Mouse (Mus musculus): ENCODE data around the gene Ube3b. TPM values are rescaled to one million over a fixed set of nuclear protein-coding genes. Genes with fewer than 3 reads are reported as not detected.
A peak's percentile ranks its signal among the peaks of the same experiment; 100 is the strongest.

Ube3b gene
- total and polyA plus RNA-seq, 2 experiments from 2014 or later: 30.5 to 57.7 TPM

DNA sequence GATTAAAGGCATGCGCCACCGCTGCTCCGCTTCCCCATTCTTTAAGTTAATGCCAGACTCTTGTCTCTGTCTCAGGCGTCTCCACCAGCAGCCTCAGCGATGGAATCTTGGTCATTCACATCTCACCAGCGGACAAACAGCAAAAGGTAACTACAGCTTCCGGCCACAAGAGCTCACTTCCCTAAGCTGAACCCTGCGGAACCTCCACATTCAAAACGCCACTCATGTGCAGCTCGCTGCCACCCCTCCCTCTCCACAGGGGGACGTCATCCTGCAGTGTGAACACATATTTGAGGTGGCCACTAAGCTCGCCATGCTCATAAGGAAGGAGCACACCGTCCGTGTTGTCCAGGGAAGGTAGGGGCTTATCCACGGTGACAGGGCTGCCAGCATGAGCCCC lies 19.4 kb upstream of the Ube3b start:
- Histone ChIP-seq H3K9me3 (replicated peaks; ENCODE audit: control insufficient read depth, low read length) (no peaks in the 10 kb centered on the region), H3K9ac (replicated peaks; ENCODE audit: low read depth, low read length) (no peak overlapping the region), H3K27me3 (ENCODE audit: control insufficient read depth, insufficient read depth, low read length) (no peaks in the 10 kb centered on the region), H3K36me3 (replicated peaks; ENCODE audit: control insufficient read depth, insufficient read depth, low read length) (peaks cover 56% of the 10 kb centered on the region), H3K4me1 (ENCODE audit: control insufficient read depth, insufficient read depth) (peaks cover 9% of the 10 kb centered on the region; the same call in 1 of the 2 replicates), H3K27ac (ENCODE audit: low read depth) (no peak overlapping the region), H3K4me3 (ENCODE audit: low read depth, low read length) (no peak overlapping the region), H3K4me2 (ENCODE audit: low read depth, low read length) (no peak overlapping the region)
- TF ChIP-seq CTCF (IDR thresholded peaks at IDR 0.05; ENCODE audit: low read depth): no peak
- no peak for TF ChIP-seq EP300 (IDR thresholded peaks at IDR 0.05; ENCODE audit: low read depth)
- DNase-seq (ENCODE audit: low spot score) (no peak), ATAC-seq (ENCODE audit: insufficient read depth, low read depth) (no peak)
- WGBS: 78% methylated on average over 15 of the region's 15 CpGs

DNA sequence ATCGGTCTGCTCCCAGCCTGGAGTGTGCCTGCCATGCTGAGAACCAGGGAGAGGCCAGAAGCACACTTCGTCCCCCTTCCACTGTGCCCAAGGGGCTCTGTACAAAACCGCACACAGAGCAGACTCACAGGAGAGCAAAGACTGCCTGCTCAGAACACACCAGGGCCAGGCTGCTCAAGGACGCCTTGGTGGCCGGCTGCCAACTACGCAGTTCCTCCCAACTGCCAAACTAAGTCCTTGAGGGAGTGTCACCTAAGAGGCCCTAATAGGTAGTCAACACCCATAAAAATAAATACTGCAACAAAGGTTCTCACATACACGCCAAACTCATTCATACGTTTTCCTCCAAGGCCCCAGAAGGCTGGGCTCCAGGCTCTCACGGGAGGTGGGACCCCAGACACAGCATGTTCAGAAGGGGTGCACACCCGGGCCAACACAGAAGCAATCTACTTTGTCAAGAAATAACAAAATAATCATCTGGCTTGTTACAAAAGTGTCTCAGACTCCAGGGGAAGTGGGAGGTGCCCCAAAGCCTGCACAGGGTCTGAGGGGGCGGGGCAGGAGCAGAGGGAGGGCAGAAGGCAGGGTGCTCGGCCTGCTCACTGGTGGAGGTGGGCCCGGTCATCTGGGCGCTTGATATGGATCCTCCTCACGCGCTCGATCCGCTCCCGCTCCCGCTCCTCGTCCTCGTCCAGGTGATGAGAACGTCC lies 15.2 kb upstream of the Ube3b start:
- peaks cover 90% of the 10 kb centered on the region for H3K36me3 ChIP-seq (replicated peaks; ENCODE audit: control insufficient read depth, insufficient read depth, low read length)
- no peak for DNase-seq (ENCODE audit: low spot score)
- no peaks in the 10 kb centered on the region for H3K27me3 ChIP-seq (ENCODE audit: control insufficient read depth, insufficient read depth, low read length)
- ATAC-seq (ENCODE audit: insufficient read depth, low read depth): no peak
- TF ChIP-seq CTCF (IDR thresholded peaks at IDR 0.05; ENCODE audit: low read depth) (no peak), EP300 (IDR thresholded peaks at IDR 0.05; ENCODE audit: low read depth) (no peak)
- H3K27ac ChIP-seq (ENCODE audit: low read depth): no peak overlapping the region
- H3K9ac ChIP-seq (replicated peaks; ENCODE audit: low read depth, low read length): no peak overlapping the region
- H3K9me3 ChIP-seq (replicated peaks; ENCODE audit: control insufficient read depth, low read length): no peaks in the 10 kb centered on the region
- no peak overlapping the region for H3K4me2 ChIP-seq (ENCODE audit: low read depth, low read length)
- 0 out of 2 replicates have a peak, but pooled peaks cover 4% of the 10 kb centered on the region for H3K4me1 ChIP-seq (ENCODE audit: control insufficient read depth, insufficient read depth)
- WGBS: 66% methylated on average over 23 of the region's 23 CpGs
- H3K4me3 ChIP-seq (ENCODE audit: low read depth, low read length): no peak overlapping the region

DNA sequence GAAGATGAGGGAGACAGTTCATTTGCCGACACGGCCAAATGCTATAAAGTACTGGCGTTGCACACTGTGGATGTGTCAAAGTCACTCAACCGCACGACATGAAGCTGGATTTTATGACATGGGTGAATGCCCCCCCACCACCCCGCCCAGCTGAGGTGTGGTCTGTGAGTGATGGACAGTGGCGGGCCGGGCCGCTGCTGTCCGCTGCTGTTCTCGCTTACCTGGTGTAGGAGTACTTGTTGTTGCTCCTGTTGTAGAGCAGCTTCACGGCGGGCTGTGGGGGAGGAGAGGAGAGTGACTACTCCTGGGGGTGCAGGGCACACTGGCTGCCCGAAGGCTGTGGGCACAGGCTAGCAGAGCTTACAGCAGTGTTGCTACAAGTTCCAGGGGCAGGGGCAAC lies 12.3 kb upstream of the Ube3b start:
- Histone ChIP-seq H3K4me1 (ENCODE audit: control insufficient read depth, insufficient read depth) (peaks cover 28% of the 10 kb centered on the region), H3K36me3 (replicated peaks; ENCODE audit: control insufficient read depth, insufficient read depth, low read length) (peaks cover 95% of the 10 kb centered on the region), H3K27me3 (ENCODE audit: control insufficient read depth, insufficient read depth, low read length) (no peaks in the 10 kb centered on the region), H3K9me3 (replicated peaks; ENCODE audit: control insufficient read depth, low read length) (no peaks in the 10 kb centered on the region), H3K4me3 (ENCODE audit: low read depth, low read length) (no peak overlapping the region), H3K9ac (replicated peaks; ENCODE audit: low read depth, low read length) (no peak overlapping the region), H3K4me2 (ENCODE audit: low read depth, low read length) (no peak overlapping the region), H3K27ac (ENCODE audit: low read depth) (no peak overlapping the region)
- no peak for ATAC-seq (ENCODE audit: insufficient read depth, low read depth)
- no peak for TF ChIP-seq EP300 (IDR thresholded peaks at IDR 0.05; ENCODE audit: low read depth)
- WGBS: 93% methylated on average over 14 of the region's 14 CpGs
- no peak for DNase-seq (ENCODE audit: low spot score)

DNA sequence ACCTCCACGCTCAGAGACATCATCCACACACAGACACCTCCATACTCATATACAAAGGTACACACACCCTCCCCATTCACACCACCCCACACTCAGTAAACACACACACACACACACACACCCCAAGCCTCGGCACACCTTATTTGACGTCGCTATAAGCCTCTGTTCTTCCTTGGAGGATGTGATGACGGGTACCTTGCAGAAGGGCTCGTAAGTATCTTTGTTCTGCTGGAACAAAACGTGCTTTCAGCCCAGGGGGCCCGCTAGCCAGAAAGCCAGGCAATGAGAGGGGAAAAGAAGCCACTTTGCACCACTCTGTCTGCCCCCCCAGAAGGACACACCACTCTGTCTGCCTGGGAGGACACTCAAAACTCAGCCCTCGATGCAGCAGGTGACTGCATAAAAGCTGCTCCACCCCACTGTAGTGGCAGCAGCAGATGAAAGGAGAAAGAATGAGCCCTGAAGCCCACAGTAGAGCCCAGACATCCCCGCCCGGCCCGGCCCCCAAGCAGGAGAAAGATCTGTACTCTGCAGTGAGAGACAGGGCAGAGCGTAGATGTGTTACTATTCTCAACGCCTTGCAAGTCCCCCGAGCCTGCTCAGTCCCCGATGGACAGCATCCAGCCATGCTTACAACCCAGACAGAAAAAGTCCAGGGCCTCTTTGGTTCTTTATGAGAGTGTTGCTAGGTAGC lies 11.5 kb upstream of the Ube3b start:
- peaks cover 95% of the 10 kb centered on the region for H3K36me3 ChIP-seq (replicated peaks; ENCODE audit: control insufficient read depth, insufficient read depth, low read length)
- DNase-seq (ENCODE audit: low spot score): no peak
- no peak overlapping the region for H3K4me2 ChIP-seq (ENCODE audit: low read depth, low read length)
- H3K4me1 ChIP-seq (ENCODE audit: control insufficient read depth, insufficient read depth): peaks cover 35% of the 10 kb centered on the region
- H3K9ac ChIP-seq (replicated peaks; ENCODE audit: low read depth, low read length): no peak overlapping the region
- no peaks in the 10 kb centered on the region for H3K9me3 ChIP-seq (replicated peaks; ENCODE audit: control insufficient read depth, low read length)
- no peak for ATAC-seq (ENCODE audit: insufficient read depth, low read depth)
- no peak overlapping the region for H3K27ac ChIP-seq (ENCODE audit: low read depth)
- no peak overlapping the region for H3K4me3 ChIP-seq (ENCODE audit: low read depth, low read length)
- no peaks in the 10 kb centered on the region for H3K27me3 ChIP-seq (ENCODE audit: control insufficient read depth, insufficient read depth, low read length)
- TF ChIP-seq EP300 (IDR thresholded peaks at IDR 0.05; ENCODE audit: low read depth) (no peak), CTCF (IDR thresholded peaks at IDR 0.05; ENCODE audit: low read depth) (no peak)
- 77% methylated on average over 16 of the region's 16 CpGs for WGBS

DNA sequence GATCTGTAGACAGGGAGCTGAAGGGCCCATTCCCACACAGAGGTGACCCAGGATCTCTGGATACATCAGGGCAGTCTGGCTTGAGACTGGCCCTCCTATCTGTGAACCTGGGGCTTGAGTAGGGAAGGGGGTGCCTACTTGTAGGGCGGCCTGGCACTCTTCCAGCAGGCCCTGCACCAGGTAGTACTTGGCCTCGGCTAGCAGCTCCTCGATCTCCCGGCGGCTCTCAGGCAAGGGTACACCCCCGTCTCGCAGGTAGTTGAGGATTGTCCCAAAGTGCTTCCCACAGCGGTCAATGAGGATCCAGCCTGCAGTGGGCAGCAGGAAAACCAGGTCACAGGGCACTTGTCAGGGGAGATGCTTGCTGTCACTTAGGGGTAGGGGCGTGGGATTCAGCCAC lies 10.5 kb upstream of the Ube3b start:
- H3K36me3 ChIP-seq (replicated peaks; ENCODE audit: control insufficient read depth, insufficient read depth, low read length): peaks cover 94% of the 10 kb centered on the region
- DNase-seq (ENCODE audit: low spot score) (no peak), ATAC-seq (ENCODE audit: insufficient read depth, low read depth) (no peak)
- H3K4me2 ChIP-seq (ENCODE audit: low read depth, low read length): no peak overlapping the region
- WGBS: 79% methylated on average over 9 of the region's 9 CpGs
- H3K27ac ChIP-seq (ENCODE audit: low read depth): peak overlapping the region; percentile 78
- H3K4me1 ChIP-seq (ENCODE audit: control insufficient read depth, insufficient read depth): peaks cover 42% of the 10 kb centered on the region
- no peak overlapping the region for H3K9ac ChIP-seq (replicated peaks; ENCODE audit: low read depth, low read length)
- H3K9me3 ChIP-seq (replicated peaks; ENCODE audit: control insufficient read depth, low read length): no peaks in the 10 kb centered on the region
- H3K27me3 ChIP-seq (ENCODE audit: control insufficient read depth, insufficient read depth, low read length): no peaks in the 10 kb centered on the region
- TF ChIP-seq CTCF (IDR thresholded peaks at IDR 0.05; ENCODE audit: low read depth): no peak
- TF ChIP-seq EP300 (IDR thresholded peaks at IDR 0.05; ENCODE audit: low read depth): no peak
- no peak overlapping the region for H3K4me3 ChIP-seq (ENCODE audit: low read depth, low read length)

Measured in heart, postnatal 0 days (tissue).